Mouse (Mus musculus): ENCODE measurements around the gene Epb41l2.
A peak's percentile ranks its signal among the peaks of the same experiment; 100 is the strongest.

The Epb41l2 gene

DNA sequence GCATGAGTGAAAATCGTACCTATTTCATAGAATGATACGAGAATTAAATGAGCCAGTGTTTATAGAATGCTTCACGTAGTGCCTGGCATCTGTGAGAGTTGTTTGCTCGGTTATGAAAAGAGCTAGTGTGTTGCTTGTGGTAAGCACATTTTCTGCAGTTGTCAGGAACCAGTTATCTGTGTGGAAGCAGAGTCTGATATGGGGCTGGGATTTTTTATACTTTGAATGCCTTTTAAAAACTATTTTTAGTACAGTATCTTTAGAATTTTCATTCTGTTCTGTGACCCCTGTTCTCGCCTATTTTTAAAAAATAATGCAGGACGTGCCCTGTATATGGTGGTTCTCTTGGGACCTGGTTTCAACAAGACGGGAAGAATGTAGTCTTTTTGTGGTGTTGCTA is 6.1 kb downstream of the Epb41l2 start:
- DNase-seq = no peak

DNA sequence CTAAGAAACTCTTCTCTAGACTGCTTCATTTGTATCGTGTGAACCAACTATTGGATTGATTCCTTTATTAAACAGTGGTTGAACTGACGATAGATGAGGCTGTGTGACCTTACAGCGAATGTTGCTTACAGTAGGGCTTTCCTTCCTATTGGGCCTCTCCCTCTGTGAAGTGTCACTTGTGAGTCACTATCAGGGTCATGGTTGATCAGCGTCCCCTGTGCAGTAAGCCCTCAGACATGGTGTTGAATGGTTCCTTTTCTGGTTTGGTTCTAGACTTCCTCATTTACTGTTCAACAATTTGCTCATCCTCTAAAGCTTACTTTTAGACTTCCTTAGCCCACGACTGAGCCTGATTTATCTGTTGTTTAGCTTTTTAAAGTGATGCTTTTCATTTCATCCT is 7.1 kb downstream of the Epb41l2 start:
- no peak for DNase-seq

DNA sequence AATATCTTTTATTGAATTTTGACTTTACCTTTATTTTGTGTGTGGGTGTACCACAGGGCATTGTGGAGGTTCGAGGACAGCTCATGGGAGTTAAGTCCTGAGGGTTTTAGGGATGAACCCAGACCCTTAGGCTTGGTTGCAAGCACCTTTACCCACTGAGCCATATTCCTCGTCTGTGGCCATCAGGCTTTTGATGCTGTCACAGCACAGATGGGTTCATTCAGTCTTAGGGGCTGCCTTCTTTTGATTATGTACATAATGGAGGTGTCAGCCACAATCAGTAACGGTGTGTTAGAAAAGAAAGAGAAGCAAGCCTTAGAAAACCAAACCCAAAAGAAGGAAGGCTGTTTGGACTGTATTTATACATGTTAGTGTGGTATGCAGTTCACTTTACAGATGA is 9.3 kb downstream of the Epb41l2 start:
- DNase-seq = no peak

GRCm38 (mm10) chr10:25369691-25370090 is 10.1 kb downstream of the Epb41l2 start:
- no peak for DNase-seq

GRCm38 (mm10) chr10:25371336-25371735 is 11.7 kb downstream of the Epb41l2 start:
- no peak for DNase-seq

GRCm38 (mm10) chr10:25371915-25372371 is 12.3 kb downstream of the Epb41l2 start:
- no peak for DNase-seq

DNA sequence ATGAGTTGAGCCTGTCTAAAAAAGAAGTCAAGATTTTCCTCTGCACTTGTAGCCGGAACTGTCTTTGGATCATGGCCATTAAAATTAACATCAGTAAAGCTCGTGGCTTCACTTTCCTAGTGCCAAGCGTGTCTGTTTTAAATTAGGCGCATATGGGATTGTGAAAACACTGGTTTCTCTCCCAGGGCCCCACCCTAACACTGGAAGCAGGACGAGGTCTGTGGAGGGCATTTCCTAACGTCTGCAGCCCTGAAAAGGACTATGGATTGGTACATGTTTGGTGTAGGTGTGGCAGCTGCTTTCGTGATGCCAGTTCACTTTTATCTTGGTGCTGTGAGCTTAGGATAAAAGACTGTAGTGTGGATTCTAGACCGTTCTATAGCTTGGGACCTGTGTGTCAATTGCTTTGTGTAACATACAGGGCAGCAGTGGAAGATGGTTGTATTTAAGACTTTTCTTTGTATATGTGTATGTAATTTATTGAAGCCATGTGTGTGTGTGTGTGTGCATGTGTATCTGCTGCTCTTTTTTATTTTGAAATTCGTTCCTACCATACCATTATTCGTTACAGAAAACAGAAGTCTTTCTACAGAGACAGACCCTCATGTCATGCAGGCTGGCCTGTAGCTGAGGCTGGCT is 13.0 kb downstream of the Epb41l2 start:
- DNase-seq = no peak

- no peak for DNase-seq
These were observed 15.4 kb downstream of the Epb41l2 start for GRCm38 (mm10) chr10:25375036-25375435.

DNA sequence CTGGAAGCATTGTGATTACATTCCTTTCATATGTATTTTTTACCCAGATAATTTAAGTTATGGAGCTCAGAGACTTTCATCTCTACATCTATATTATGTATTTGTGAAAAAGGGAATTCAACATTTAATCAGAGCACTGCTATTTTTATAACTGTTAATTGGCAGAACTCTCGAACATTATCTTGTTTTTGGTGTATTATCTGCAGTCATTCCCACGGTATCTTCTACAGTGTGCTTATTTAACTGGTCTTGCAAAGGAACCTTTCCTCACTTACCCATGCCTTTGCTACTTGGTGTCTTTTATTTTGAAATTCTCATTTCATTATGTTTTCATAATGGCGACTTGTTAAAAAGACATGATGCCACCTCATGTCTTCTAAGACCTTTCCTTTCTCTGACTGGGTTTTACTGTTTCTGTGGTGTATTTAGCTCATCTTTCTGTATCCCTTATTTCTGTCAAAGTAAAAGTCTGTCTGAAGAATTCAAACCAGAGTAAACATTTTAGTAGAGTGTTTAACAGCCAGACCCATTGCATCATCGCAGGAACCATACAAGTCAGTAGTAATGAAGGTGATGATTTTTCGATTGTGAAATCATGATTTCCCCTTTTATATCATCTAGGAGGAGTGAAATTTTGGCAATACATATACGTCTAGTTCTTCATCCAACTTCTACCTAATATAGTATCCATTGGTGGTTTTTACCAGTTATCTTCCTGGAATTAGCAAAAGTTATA is 21.3 kb downstream of the Epb41l2 start:
- DNase-seq = no peak

- DNase-seq = no peak
These were observed 22.4 kb downstream of the Epb41l2 start for GRCm38 (mm10) chr10:25381951-25382350.

GRCm38 (mm10) chr10:25383171-25383570 is 23.6 kb downstream of the Epb41l2 start:
- DNase-seq = no peak

DNA sequence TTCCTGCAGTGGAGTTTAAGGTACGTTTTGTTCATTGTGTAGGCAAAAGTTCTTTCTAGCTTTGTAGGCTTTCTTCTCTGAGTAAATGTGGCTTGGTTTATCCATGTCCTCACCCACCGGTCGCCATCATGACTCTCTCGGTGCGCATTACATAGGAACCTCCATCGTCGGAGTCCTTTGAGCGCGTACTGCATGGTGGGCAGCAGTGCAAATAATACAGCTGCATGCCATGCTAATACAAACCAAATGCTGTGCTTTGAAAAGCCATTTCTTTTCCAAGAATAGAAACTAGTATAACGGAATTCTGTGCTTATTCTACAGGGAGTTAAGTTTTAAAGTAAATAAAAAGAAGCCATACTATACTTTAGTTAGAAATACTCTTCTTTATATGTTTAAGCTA is 24.8 kb downstream of the Epb41l2 start:
- no peak for DNase-seq

GRCm38 (mm10) chr10:25385811-25386580 is 26.4 kb downstream of the Epb41l2 start:
- DNase-seq = no peak

GRCm38 (mm10) chr10:25386868-25387267 is 27.3 kb downstream of the Epb41l2 start:
- peak; percentile 40 for DNase-seq

- DNase-seq = no peak
These were observed 27.7 kb downstream of the Epb41l2 start for GRCm38 (mm10) chr10:25387268-25387667.

GRCm38 (mm10) chr10:25392786-25393185 is 33.2 kb downstream of the Epb41l2 start:
- no peak for DNase-seq

DNA sequence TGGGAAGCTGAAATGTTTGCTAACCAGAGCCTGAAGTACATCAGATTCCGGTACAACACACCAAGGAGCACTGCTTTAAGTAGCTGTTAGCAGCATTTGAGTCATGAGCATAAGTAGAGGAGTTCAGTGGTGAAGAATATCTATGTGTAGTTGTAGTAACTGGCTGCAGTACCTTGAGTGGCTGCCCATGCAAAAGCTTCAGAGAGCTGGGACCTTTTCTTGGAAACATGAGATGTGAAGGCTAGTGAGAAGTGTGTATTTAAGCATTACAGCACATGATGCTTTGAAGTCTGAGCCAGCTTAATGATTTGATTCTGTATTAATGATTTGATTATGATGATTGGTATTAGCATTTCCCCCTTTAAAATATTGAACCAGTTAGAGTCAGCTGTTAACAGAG is 34.1 kb downstream of the Epb41l2 start:
- DNase-seq = no peak

GRCm38 (mm10) chr10:25395236-25395886 is 35.8 kb downstream of the Epb41l2 start:
- no peak for DNase-seq

GRCm38 (mm10) chr10:25396859-25397258 is 37.3 kb downstream of the Epb41l2 start:
- DNase-seq = no peak

DNA sequence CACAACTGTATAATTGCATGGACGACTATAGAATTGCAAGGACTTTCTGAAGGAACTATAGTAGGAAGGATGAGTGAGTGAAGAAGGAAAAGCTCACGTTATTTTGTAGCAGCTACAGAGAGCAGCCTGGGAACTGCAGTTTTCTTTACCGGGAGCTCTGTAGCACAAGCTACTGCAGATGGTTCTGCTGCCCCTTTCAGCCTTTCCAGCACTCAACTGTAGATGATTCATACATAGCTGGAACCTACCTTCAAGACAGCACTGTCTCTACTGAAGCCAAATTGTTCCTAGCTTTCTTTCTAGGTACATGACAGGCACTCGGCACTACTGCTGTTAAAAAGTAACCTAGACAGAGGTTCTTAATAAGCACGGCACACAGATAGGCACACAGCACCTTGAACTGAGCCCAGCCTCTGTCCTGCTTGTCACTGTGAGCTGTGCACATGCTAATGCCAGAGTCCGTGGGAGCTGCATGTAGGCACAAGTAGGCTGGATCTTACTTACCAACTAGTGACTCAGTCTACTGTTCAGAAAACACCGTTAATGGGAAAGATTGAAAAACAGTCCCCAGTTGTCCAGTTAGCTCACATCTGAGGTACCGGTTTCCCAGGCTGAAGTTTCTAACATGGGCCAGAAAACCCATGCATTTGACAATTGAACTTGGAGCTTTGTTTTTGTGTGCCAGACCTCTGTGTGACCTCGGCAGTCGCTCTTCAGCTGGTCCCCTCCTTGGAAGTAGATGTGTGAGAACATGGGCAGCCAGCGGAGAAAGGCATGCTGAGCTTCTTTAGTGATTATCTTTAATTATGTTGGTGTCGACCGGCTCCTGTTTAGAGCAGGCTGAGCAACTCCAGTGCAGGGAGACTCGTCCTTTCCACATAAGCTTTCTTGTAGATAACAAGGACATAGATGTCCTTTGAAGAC is 38.4 kb downstream of the Epb41l2 start:
- no peak for DNase-seq

- DNase-seq = no peak
These were observed 39.4 kb downstream of the Epb41l2 start for GRCm38 (mm10) chr10:25399016-25399415.

DNA sequence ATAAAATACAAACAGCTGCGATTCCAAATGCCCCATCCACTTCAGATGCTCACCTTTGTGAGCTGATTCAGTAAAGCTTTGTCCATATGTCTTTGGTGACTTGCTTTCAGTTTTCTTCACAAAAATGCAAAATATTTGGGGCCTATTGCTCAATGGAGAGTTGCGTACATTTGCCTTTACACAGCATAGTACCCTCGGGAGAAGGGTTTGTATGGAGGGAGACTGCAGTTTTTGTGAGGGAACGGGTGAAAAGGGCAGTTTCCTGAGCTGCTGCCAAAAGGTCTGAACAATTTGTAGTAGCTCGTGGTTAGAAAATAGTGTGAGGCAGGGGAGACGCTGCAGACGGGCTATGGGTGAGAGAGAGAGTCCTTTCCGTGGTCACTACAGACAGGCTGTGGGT is 40.5 kb downstream of the Epb41l2 start:
- DNase-seq = no peak
